Mouse (Mus musculus) CH12.LX (cell line): ENCODE data around the gene Myef2. TPM values are rescaled to one million over a fixed set of nuclear protein-coding genes. Genes with fewer than 3 reads are reported as not detected.

ENCODE experiments used
- DNase-seq: peaks from one replicate; pipeline ENCODE4 v3.0.0-alpha.2; 2013; ENCODE audit errors: extremely low read depth
- H3K27ac ChIP-seq: 2 replicates; pipeline ENCODE4 v1.5.1; 2012; ENCODE audit warnings: low read depth, mild to moderate bottlenecking, control low read depth, moderate library complexity; ENCODE audit not compliant: insufficient read depth
- H3K27me3 ChIP-seq: replicated peaks from 2 replicates; pipeline ENCODE3; 2012; ENCODE audit warnings: inconsistent platforms
- H3K36me3 ChIP-seq, 2 experiments: replicated peaks in 1 of 2; 2 replicates each; pipeline versions ENCODE3 to v1.6.1; 2012; ENCODE audit warnings: inconsistent platforms in 1 of 2, low read length in 1 of 2, mild to moderate bottlenecking in 1 of 2, mixed read lengths in 1 of 2, moderate library complexity in 1 of 2; ENCODE audit not compliant: control insufficient read depth in 1 of 2, insufficient read depth in 1 of 2
- H3K4me1 ChIP-seq, 2 experiments: 2 replicates each; pipeline ENCODE4 v1.6.1; 2012; ENCODE audit warnings: inconsistent platforms in 1 of 2, moderate library complexity in 1 of 2; ENCODE audit not compliant: insufficient read depth in 2 of 2, control insufficient read depth in 1 of 2
- H3K4me2 ChIP-seq: 2 replicates; pipeline ENCODE4 v1.6.1; 2012; ENCODE audit warnings: low read depth, mild to moderate bottlenecking, control low read depth; ENCODE audit not compliant: poor library complexity, insufficient read depth, severe bottlenecking
- H3K4me3 ChIP-seq, 3 experiments: fragments of 150-350 bp in 1 of 3; sonication (generic) in 1 of 3; replicated peaks in 1 of 3; 2 replicates each; pipeline versions ENCODE3 to v1.5.1; 2011 to 2012; ENCODE audit warnings: low read depth in 2 of 3, low read length in 2 of 3, mild to moderate bottlenecking in 2 of 3, moderate library complexity in 2 of 3, control low read depth in 1 of 3, improper control_type of control experiment in 1 of 3, inconsistent platforms in 1 of 3, mixed read lengths in 1 of 3; ENCODE audit not compliant: poor library complexity in 1 of 3
- H3K79me2 ChIP-seq: replicated peaks from 2 replicates; pipeline ENCODE4 v1.6.1; 2012; ENCODE audit warnings: mild to moderate bottlenecking, moderate library complexity; ENCODE audit not compliant: control insufficient read depth, poor library complexity, insufficient read depth, severe bottlenecking; ENCODE audit errors: extremely low read depth
- H3K9ac ChIP-seq: 2 replicates; pipeline ENCODE4 v1.6.1; 2012; ENCODE audit warnings: low read depth, mild to moderate bottlenecking, control low read depth, moderate library complexity; ENCODE audit not compliant: insufficient read depth
- H3K9me3 ChIP-seq: replicated peaks from 2 replicates; pipeline ENCODE3; 2012; ENCODE audit warnings: low read length, inconsistent platforms, mixed read lengths
- BHLHE40 ChIP-seq: IDR thresholded peaks from 2 replicates; pipeline ENCODE4 v1.6.1; 2011; ENCODE audit warnings: mild to moderate bottlenecking, low read depth, low read length, improper control_type of control experiment
- CHD1 ChIP-seq: IDR thresholded peaks from 2 replicates; pipeline ENCODE4 v1.6.1; 2012; ENCODE audit warnings: low read depth, low read length, improper control_type of control experiment, inconsistent platforms
- E2F4 ChIP-seq: IDR thresholded peaks from 2 replicates; pipeline ENCODE4 v1.6.1; 2011; ENCODE audit warnings: low read depth, low read length, improper control_type of control experiment; ENCODE audit not compliant: insufficient replicate concordance
- ELF1 ChIP-seq: IDR thresholded peaks from 2 replicates; pipeline ENCODE4 v1.6.1; 2014; ENCODE audit warnings: low read depth, mild to moderate bottlenecking, inconsistent platforms, low read length, improper control_type of control experiment
- EP300 ChIP-seq: IDR thresholded peaks from 2 replicates; pipeline ENCODE4 v1.6.1; 2011; ENCODE audit warnings: low read length, improper control_type of control experiment
- GABPA ChIP-seq: IDR thresholded peaks from 2 replicates; pipeline ENCODE4 v1.6.1; 2012; ENCODE audit warnings: low read depth, low read length, improper control_type of control experiment, inconsistent platforms; ENCODE audit not compliant: insufficient replicate concordance
- JUN ChIP-seq: IDR thresholded peaks from 2 replicates; pipeline ENCODE4 v1.6.1; 2011; ENCODE audit warnings: low read depth, mild to moderate bottlenecking, low read length, improper control_type of control experiment, moderate library complexity; ENCODE audit not compliant: insufficient read depth
- MXI1 ChIP-seq: IDR thresholded peaks from 2 replicates; pipeline ENCODE4 v1.6.1; 2011; ENCODE audit warnings: mild to moderate bottlenecking, low read depth, low read length, improper control_type of control experiment
- MYC ChIP-seq: IDR thresholded peaks from 2 replicates; pipeline ENCODE4 v1.6.1; 2011; ENCODE audit warnings: low read depth, mild to moderate bottlenecking, improper control_type of control experiment, low read length
- NELFE ChIP-seq: IDR thresholded peaks from 2 replicates; pipeline ENCODE4 v1.6.1; 2011; ENCODE audit warnings: low read depth, low read length, improper control_type of control experiment
- POLR2A ChIP-seq: IDR thresholded peaks from 2 replicates; pipeline ENCODE4 v1.6.1; 2011; ENCODE audit warnings: low read depth, mild to moderate bottlenecking, improper control_type of control experiment, low read length
- RAD21 ChIP-seq: IDR thresholded peaks from 2 replicates; pipeline ENCODE4 v1.6.1; 2011; ENCODE audit warnings: low read depth, mild to moderate bottlenecking, low read length, improper control_type of control experiment, moderate library complexity
- RCOR1 ChIP-seq: conservative IDR thresholded peaks from 2 replicates; pipeline ENCODE4 v1.6.1; 2012; ENCODE audit warnings: low read depth, mild to moderate bottlenecking, inconsistent platforms, low read length, improper control_type of control experiment
- SIN3A ChIP-seq: IDR thresholded peaks from 2 replicates; pipeline ENCODE4 v1.6.1; 2012; ENCODE audit warnings: low read length, improper control_type of control experiment, inconsistent platforms
- TBP ChIP-seq: conservative IDR thresholded peaks from 2 replicates; pipeline ENCODE4 v1.6.1; 2011; ENCODE audit warnings: low read depth, low read length, improper control_type of control experiment
- TCF12 ChIP-seq: IDR thresholded peaks from 2 replicates; pipeline ENCODE4 v1.6.1; 2014; ENCODE audit warnings: low read depth, mild to moderate bottlenecking, inconsistent platforms, low read length, improper control_type of control experiment
- USF1 ChIP-seq: IDR thresholded peaks from 2 replicates; pipeline ENCODE4 v1.6.1; 2014; ENCODE audit warnings: low read depth, mild to moderate bottlenecking, inconsistent platforms, low read length, improper control_type of control experiment
- ZC3H11A ChIP-seq: IDR thresholded peaks from 2 replicates; pipeline ENCODE4 v1.6.1; 2012; ENCODE audit warnings: low read depth, mild to moderate bottlenecking, inconsistent platforms, low read length, improper control_type of control experiment
- ZKSCAN1 ChIP-seq: IDR thresholded peaks from 2 replicates; pipeline ENCODE4 v1.6.1; 2012; ENCODE audit warnings: low read depth, inconsistent platforms, low read length, improper control_type of control experiment, borderline replicate concordance
- ZMIZ1 ChIP-seq: IDR thresholded peaks from 2 replicates; pipeline ENCODE4 v1.6.1; 2012; ENCODE audit warnings: low read depth, mild to moderate bottlenecking, inconsistent platforms, low read length, improper control_type of control experiment
- ZNF384 ChIP-seq: IDR thresholded peaks from 2 replicates; pipeline ENCODE4 v1.6.1; 2012; ENCODE audit warnings: low read depth, low read length, improper control_type of control experiment, inconsistent platforms
- dilution Hi-C: fragments of 300-500 bp; cut with MboI; formaldehyde crosslinking; loops from 2 replicates; pipeline ENCODE4 v1.14.3; 2020; ENCODE audit warnings: low sequenced_read_pairs; ENCODE audit not compliant: extremely low pct_unique_long_range_greater_than_20kb, extremely low pct_ligation_motif_present
- in situ Hi-C: fragments of 300-500 bp; cut with MboI; formaldehyde crosslinking; loops from 3 replicates; pipeline ENCODE4 v1.14.3; 2019; ENCODE audit warnings: low sequenced_read_pairs, low pct_ligation_motif_present, low pct_unique_long_range_greater_than_20kb, mixed read lengths
- polyA plus RNA-seq: library from polyadenylated mRNA; unstranded; fragments of >175 nt; gene quantifications from 2 replicates; pipeline ENCODE4 v1.2.1, GENCODE M21; 2012; ENCODE audit warnings: low read depth; ENCODE audit not compliant: insufficient read length
- total RNA-seq, 2 experiments: library from RNA; depleted of rRNA; stranded (reverse); fragments of 300-350 nt in 1 of 2; fragments of >200 nt in 1 of 2; gene quantifications; 2 replicates each; pipeline ENCODE4 v1.2.3; 2012 to 2014

Myef2 gene
- total RNA-seq (2012; rRNA removed) (not detected in 2 replicates), total RNA-seq (2014; rRNA removed) (not detected in 2 replicates), polyA plus RNA-seq (not detected in 2 replicates)

GRCm38 (mm10) chr2:125123477-125123852 lies at the start of gene Myef2:
Myef2 (minus strand) TSS chr2:125123661.
- dilution Hi-C loops = no loop called here
- Histone ChIP-seq H3K9ac (no peak within 1 kb of the TSS), H3K36me3 (no peaks in the 10 kb centered on the region), H3K4me3 (no peak within 1 kb of the TSS)
- in situ Hi-C loops = no loop called here
- TF ChIP-seq RAD21 (no peak), BHLHE40 (no peak), RCOR1 (no peak), MXI1 (no peak), NELFE (no peak), SIN3A (no peak), ZNF384 (no peak)
- TF ChIP-seq, all 38 proteins: peak for 0
- H3K4me1 ChIP-seq = no peaks in the 10 kb centered on the region
- H3K79me2 ChIP-seq = no peaks in the 10 kb centered on the region
- DNase-seq = no peak
- H3K27me3 ChIP-seq = no peaks in the 10 kb centered on the region
- no peak within 1 kb of the TSS for H3K4me2 ChIP-seq
- peaks cover 13% of the 10 kb centered on the region for H3K9me3 ChIP-seq
- H3K27ac ChIP-seq = no peak within 1 kb of the TSS

DNA sequence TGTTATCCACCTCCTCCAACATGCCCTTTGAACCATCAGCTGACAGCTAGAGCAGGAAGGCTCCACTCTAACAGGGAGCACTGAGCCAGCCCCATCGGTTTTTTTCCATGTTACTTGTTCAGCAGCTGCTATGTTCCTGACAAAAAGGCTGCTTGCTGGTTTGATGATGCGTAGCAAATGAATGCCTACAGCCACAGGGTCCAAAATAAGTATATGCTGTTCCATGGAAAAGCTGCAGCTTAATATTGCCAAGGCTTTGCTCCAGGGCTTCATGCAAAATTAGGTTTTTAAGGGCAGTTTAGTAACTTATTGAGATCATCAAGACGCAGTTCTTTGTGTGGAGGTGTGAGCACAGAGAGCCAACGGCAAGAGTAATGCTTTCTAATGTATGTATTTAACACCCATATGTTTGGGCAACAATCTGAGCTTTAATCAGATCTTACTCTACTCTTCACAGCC lies 38.6 kb upstream of the Myef2 start:
- Histone ChIP-seq H3K36me3 (no peaks in the 10 kb centered on the region), H3K79me2 (no peaks in the 10 kb centered on the region), H3K4me3 (no peak overlapping the region), H3K4me2 (no peak overlapping the region), H3K27me3 (no peaks in the 10 kb centered on the region), H3K4me1 (no peaks in the 10 kb centered on the region), H3K9me3 (no peaks in the 10 kb centered on the region), H3K9ac (no peak overlapping the region), H3K27ac (no peak overlapping the region)
- dilution Hi-C loops = no loop called here
- DNase-seq = no peak
- no peak for TF ChIP-seq TCF12
- TF ChIP-seq GABPA = no peak
- TF ChIP-seq TBP = no peak
- TF ChIP-seq MXI1 = no peak
- TF ChIP-seq RAD21 = no peak
- no peak for TF ChIP-seq ELF1
- TF ChIP-seq ZC3H11A = no peak
- TF ChIP-seq ZMIZ1 = no peak
- TF ChIP-seq RCOR1 = no peak
- no peak for TF ChIP-seq E2F4
- no peak for TF ChIP-seq EP300
- TF ChIP-seq SIN3A = no peak
- TF ChIP-seq CHD1 = no peak
- no peak for TF ChIP-seq NELFE
- no peak for TF ChIP-seq MYC
- TF ChIP-seq ZKSCAN1 = no peak
- TF ChIP-seq USF1 = no peak
- TF ChIP-seq JUN = no peak
- TF ChIP-seq POLR2A = no peak
- TF ChIP-seq BHLHE40 = no peak
- in situ Hi-C loops = no loop called here
